Mouse (Mus musculus) lung, postnatal 36 days (tissue): ENCODE results near the gene Hhatl.

Experiments used
- DNase-seq: peaks from one replicate; pipeline ENCODE4 v3.0.0; 2022; ENCODE audit warnings: mixed read lengths

Gene Hhatl

DNA sequence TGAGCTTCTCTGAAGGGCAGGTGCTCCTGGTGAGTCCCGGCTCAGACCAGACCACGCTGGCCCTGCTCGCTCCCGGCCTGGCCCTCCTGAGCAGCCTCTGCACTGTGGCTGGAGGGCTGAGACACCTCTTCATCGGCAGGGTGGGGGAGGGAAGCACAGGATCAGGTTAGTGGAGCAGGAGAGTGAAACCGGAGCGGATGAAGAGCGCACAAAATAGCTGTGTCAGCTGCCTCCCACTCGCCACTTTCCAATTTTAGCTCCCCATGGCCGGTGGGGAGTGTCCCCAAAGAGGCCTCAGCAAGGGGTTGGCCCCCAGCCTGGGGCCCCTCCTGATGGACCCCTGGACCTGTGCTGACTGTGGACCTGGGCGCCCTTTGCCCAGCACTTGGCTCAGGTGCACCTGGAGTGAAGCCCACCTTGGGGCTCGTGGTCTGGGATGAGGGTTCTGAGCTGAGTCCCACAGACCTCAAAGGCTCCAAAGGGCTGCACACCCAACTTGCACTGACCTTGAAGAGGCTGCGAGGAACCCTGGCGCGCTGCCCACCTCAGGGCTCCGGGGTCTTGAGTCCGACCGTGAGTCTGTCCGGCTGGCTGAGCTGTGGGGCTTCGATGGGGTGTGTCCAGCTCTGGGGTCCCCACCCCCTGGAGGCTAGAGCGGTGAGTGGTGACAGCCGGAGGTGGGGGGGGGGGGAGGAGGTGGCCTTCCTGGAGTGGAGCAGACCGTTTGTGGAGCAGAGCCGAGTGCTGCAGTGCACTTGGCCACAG lies at the start of gene Hhatl:
Gene Hhatl, minus strand, starts transcription at position 751 of the 765 bp plus-strand sequence.
- DNase-seq, result no peak

GRCm38 (mm10) chr9:121839622-121839965 lies 47.3 kb upstream of the Hhatl start:
- no peak for DNase-seq

DNA sequence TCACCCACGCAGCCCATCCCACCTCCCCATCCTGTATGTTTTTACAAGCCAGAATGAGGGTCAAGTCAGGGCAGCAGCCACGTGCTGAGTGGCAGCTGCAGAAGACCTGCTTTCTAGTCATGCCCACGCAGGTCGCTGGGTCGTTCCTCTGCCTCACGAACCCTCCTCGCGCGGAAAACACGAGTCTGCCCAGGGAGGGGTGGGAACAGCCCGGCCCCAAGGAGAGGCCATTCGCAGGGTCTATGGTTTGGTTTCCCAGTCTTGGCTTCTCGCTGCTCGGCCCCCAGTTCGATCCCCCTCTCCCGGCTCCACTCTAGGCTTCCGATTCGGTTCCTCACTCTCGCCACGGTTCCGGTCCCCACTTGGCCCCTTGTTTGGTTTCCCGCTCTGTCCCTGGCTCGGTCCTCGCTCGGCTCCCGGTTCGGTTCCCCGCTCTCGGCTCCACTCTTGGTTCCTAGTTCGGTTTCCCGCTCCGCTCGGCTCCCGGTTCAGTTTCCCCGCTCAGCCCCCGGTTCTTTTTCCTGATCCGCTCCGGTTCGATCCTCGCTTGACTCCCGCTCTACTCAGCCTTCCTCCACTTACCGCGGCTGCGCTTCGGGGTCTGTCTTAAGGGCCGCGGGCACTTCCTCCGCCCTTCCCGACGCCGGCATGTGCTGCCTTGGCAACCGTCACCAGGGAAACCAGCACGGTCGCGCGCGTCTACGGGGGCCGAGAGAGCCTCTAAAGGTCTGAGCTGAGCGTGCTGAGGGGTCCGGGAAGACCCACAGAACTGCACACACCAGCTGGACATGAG lies 46.7 kb upstream of the Hhatl start, which contains the start of gene Ccdc13:
Gene Ccdc13, minus strand, starts transcription at position 633 of the 793 bp plus-strand sequence.
- peak; percentile 80 for DNase-seq

GRCm38 (mm10) chr9:121838008-121838407 lies 45.7 kb upstream of the Hhatl start:
- no peak for DNase-seq

- DNase-seq, result no peak
Observed at GRCm38 (mm10) chr9:121833825-121834224, 41.5 kb upstream of the Hhatl start.

DNA sequence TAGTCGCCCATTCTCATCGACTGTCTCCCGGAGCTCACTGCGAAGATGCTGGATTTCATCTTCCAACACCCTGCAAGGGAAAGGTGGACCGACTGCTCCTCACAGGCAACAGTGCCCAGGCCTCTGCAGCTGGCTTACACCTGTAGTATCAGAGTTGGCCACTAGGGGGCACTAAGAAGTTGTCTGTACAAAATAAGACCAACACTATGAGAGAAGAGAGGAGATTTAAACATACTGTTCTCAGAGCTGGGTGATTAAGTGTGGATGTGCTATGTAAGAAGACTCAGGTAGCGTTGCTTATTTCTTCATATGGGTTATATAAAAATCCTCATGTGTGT lies 38.6 kb upstream of the Hhatl start:
- DNase-seq, result peak; percentile 93

GRCm38 (mm10) chr9:121830243-121830955 lies 38.1 kb upstream of the Hhatl start:
- peak; percentile 69 for DNase-seq

- no peak for DNase-seq
Observed at GRCm38 (mm10) chr9:121829270-121829992, 37.1 kb upstream of the Hhatl start.

DNA sequence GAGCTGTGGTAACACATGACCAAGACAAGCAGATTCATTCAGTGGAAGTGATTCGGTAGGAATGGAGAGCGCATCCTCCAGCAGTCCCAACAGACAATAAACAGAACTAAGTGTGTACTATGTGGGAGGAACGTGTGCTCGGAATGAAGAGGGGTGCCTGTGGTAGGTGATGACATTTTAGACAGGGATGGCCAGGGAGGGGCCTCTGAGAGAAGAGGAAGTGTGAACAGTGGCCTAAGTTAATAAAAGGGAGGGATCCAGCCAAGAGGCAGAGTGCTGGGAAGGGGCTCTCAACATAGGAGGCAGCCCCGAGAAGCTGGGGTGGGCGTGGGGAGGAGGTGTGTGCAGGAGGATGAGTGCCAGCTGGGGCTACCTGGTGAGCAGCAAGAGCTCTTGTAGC lies 36.0 kb upstream of the Hhatl start:
- no peak for DNase-seq

GRCm38 (mm10) chr9:121826356-121826755 lies 34.0 kb upstream of the Hhatl start:
- no peak for DNase-seq

GRCm38 (mm10) chr9:121823991-121824390 lies 31.7 kb upstream of the Hhatl start:
- DNase-seq, result no peak

DNA sequence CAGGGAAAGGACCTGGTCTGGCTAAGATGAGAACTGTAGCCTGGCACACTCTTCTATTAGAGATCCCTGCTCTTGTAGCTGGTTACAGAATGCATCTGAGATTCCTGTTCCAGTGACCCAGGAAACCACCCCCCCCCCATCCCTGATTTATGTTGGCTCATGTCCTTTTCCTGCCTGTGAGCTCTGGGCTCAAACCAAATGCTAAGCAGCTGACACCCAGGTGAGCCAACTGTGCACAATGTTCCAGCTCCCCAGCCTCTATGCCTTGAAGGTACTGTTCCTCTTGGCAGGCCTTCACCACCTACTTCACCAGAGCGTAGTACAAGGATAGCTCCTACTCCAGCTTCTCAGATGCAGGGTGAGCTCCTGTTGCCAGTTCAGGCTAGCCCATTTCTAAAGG lies 30.7 kb upstream of the Hhatl start:
- DNase-seq, result no peak

DNA sequence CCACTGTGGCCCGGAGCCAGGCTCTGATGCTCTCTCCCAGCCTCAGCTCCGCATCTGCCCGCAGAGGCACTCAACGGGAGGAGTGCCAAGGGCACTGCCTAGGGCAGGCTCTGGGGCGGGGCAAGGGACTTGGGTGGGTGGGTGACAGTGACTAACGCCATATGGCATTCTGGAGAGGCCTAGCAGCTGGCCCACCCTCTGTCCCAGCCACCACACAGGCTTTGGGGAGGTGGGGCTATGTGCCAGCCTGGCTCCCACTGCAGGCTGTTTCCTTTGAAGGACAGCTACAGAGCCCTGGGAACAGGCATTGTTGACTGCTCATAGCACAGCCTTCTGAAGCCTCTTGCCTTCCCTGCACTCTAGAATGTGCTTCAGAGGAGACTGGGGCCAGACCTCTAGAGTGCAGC lies 30.3 kb upstream of the Hhatl start:
- DNase-seq, result peak; percentile 33

GRCm38 (mm10) chr9:121820765-121821164 lies 28.5 kb upstream of the Hhatl start:
- DNase-seq, result no peak

DNA sequence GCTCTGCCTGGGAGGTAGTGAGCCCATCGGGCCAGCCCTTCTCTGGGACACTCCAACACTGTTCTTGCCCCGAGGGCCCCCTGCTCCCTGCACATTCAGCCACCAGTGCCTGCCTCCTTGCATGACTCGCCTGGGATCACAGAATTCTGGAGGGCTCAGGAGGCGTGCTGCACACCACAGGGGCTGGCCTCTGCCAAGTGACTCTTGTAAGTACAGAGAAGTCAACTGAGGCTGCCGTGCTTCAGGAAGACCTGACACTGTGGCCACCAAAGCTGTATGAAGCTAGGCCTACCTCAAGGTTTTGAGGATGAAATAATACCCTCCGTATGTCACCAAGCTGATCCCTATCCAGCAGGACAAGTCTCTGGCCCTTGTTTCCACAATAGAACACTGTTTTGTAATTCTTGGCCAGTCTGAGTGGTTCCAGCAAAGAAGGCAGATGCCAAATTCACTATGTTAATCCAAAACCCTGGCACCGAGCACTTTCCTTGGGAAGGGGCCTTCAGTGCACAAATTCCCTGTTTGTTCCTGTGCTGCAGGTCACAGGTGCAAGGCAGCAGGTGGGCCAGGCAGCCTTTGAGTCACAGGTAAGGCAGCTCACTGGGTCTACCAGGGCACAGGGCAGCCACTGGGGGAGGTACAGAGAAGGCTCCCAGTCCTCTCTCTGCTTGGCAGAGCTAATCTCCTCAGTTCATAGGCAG lies 27.6 kb upstream of the Hhatl start:
- DNase-seq, result no peak

DNA sequence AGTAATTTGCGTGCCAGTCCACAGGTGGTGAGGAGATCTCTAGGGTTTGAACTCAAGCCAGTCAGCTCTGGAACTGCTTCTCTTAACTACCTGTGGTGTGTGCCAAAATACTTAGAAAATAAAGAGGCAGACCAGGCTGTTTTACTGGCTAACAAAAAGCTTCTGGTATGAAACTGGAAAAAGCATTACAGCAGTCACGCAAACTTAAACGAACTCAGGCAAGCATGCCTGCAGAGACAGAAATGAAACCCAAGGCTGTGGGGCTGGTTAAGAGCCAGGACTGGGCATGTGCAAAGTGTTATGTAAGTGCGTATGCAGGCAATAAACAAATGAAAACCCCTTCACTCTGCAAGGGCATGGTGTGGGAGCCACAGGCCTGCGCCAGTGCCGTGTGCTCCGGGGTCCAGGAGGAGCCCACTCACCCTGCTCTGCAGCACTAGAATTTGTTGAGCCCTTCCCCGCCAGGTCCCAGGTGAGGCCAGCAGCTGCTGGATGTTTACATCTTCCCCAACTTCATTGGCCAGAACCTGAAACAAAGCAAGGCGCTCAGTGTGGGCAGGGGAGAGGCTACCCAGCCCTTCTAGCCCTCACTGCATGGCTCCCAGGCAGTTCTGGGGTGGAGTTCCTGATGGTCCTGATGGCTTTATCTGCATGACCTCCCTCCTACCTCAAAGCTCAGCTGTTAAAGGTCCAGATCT lies 26.9 kb upstream of the Hhatl start:
- DNase-seq, result peak; percentile 67

DNA sequence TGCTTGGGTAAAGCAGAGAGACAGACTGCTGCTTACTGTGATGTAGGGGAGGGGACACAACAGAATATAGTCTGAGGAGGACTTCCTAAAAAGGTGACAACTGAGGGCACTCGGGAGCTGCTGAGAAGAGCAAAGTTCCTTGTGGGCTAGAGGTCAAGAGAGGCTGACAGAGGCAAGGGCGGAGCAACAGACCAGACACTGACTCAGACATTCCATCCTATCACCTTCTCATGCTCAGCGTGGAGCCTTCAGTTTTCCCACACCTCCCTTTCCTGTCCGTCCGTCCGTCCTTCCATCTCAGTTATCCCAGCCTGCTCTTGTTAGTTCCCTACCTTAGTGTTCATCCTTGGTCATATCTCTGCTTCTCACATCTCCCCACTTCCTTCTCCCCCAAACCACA lies 22.9 kb upstream of the Hhatl start:
- DNase-seq, result no peak

DNA sequence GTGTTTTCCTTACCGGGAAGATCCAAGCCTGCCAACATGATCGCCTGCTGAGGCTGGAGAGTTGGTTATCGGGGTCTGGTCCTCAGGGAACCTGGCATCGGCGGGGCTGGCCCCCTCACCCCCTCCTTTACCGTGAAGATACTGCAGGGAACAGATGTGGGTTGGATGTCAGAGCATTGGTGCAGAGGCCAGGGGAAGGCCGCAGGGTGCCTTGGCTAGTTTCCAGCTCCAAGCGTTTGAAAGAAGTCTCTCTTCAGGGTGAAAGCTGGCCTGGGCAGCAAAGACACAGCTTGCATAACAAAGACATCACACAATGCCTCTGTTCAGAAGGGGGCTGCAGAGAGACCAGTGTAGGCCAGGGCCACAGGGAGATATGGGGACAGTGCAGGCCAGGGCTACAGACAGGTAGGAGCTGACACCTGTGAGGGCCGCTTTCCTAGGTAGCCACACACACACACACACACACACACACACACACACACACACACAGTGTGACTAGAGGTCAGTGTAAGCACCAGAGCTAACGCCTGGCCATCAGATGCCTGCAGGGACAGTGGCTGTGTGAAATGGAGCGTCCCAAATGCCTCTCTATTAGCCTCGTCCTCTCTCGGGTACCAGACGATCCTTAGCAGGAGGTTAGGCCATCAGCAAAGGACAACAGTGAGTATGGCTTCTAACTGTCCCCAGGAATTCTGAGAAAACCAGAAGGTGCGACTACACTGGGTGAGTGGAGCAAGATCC lies 17.9 kb upstream of the Hhatl start:
- peak; percentile 18 for DNase-seq

- DNase-seq, result no peak
Observed at GRCm38 (mm10) chr9:121808511-121808910, 16.2 kb upstream of the Hhatl start.

DNA sequence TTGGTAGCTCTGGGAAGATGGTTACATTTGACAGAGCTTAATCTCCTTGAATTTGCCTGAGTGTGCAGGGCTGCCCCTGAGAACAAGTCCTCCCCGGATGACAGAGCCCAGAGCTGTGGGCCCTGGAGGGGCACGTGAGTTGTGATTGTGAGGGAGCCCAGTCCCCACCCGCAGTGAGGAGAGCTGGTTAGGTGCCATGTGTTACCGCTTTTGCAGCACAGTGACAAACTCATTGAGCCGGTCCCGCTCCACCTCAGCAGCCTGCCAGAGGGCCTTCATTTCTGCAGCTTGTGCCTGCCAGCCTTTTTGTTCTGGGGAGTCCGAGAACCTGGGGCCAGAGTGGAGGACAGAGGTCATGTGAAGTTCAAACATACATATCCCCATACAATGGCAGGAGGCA lies 15.6 kb upstream of the Hhatl start:
- no peak for DNase-seq

DNA sequence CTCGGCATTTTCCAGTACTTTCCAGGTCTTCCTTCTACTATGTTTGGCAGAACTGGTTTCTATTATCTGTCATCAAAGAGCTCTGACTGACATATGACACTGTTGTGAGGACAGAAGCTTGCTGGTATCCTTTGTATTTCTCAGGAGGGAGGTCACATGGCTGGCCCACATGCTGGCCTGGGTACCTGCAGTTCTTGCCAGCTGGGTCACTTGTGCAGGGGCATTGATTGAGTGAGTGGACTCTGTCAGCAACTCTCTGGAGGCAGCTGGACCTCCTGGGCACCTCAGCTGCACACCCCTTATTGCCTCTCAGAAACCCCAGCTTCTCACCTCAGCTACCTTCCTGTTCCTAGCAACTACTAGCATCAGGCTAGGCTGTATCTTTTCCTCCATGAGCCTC lies 15.2 kb upstream of the Hhatl start:
- no peak for DNase-seq
